8 mouse cellular contexts compared by ENCODE assay signal in genomic region chrX:56609623-56610317, GRCm38 (mm10). TPM values are rescaled to one million over a fixed set of nuclear protein-coding genes. Genes with fewer than 3 reads are reported as not detected.
DNase-seq lines count a peak whose midpoint lies in the region; ATAC-seq and TF ChIP-seq lines count a peak whose summit lies in the region.

Gene Slc9a6, plus strand, starts transcription at chrX:56609757.

- H3K27me3 ChIP-seq in embryonic facial prominence, embryonic 13.5 days = no peaks in the 10 kb centered on the region
- no peaks in the 10 kb centered on the region for H3K27me3 ChIP-seq in kidney, adult 2 months (replicated peaks; ENCODE audit: control insufficient read depth, insufficient read depth, low read length)
- H3K27me3 ChIP-seq in limb, embryonic 15.5 days = no peaks in the 10 kb centered on the region
- no peaks in the 10 kb centered on the region for H3K27me3 ChIP-seq in midbrain, postnatal 0 days (ENCODE audit: insufficient read depth, low read length)

- TF ChIP-seq POLR2A in kidney, adult 2 months (IDR thresholded peaks at IDR 0.05; ENCODE audit: low read depth, low read length) = no peak

- H3K4me3 ChIP-seq in embryonic facial prominence, embryonic 13.5 days = peak within 1 kb of the TSS; percentile 56
- peak within 1 kb of the TSS; percentile 100 for H3K4me3 ChIP-seq in kidney, adult 2 months (ENCODE audit: insufficient read depth, low read depth, low read length)
- peak within 1 kb of the TSS; percentile 59 for H3K4me3 ChIP-seq in limb, embryonic 15.5 days
- peak within 1 kb of the TSS; percentile 55 for H3K4me3 ChIP-seq in midbrain, postnatal 0 days (ENCODE audit: low read depth, low read length)

- no peaks in the 10 kb centered on the region for H3K36me3 ChIP-seq in embryonic facial prominence, embryonic 13.5 days
- H3K36me3 ChIP-seq in kidney, adult 2 months (ENCODE audit: control insufficient read depth, insufficient read depth, low read length) = no peaks in the 10 kb centered on the region
- H3K36me3 ChIP-seq in limb, embryonic 15.5 days = no peaks in the 10 kb centered on the region
- no peaks in the 10 kb centered on the region for H3K36me3 ChIP-seq in midbrain, postnatal 0 days (ENCODE audit: insufficient read depth, low read length)

- peak within 1 kb of the TSS; percentile 75 for H3K27ac ChIP-seq in embryonic facial prominence, embryonic 13.5 days
- H3K27ac ChIP-seq in kidney, adult 2 months (ENCODE audit: insufficient read depth, low read depth, low read length) = peak within 1 kb of the TSS; percentile 67; the same call in 1 of the 2 replicates
- peak within 1 kb of the TSS; percentile 87 for H3K27ac ChIP-seq in limb, embryonic 15.5 days
- peak within 1 kb of the TSS; percentile 84 for H3K27ac ChIP-seq in midbrain, postnatal 0 days (ENCODE audit: low read depth, low read length)

- no peaks in the 10 kb centered on the region for H3K9me3 ChIP-seq in embryonic facial prominence, embryonic 13.5 days
- H3K9me3 ChIP-seq in limb, embryonic 15.5 days = no peaks in the 10 kb centered on the region
- H3K9me3 ChIP-seq in midbrain, postnatal 0 days (ENCODE audit: low read length) = no peaks in the 10 kb centered on the region

- DNase-seq in A20 (ENCODE audit: low read depth, low spot score) = peak; percentile 84
- DNase-seq in adrenal gland, postnatal 36 days = peak; percentile 83 to 89
- peak; percentile 74 to 86 for DNase-seq in heart, adult 18-20 months
- peak; percentile 82 for DNase-seq in kidney, adult 2 months
- DNase-seq in midbrain, postnatal 0 days (ENCODE audit: low spot score) = peak; percentile 83
- DNase-seq in spleen, postnatal 14 days (ENCODE audit: low spot score in 2 of 2) = peak; percentile 38 to 44

- TF ChIP-seq CTCF in kidney, adult 2 months (conservative IDR thresholded peaks at IDR 0.05; ENCODE audit: insufficient read depth, insufficient read length, low read depth, low read length) = no peak
- TF ChIP-seq CTCF in midbrain, postnatal 0 days (IDR thresholded peaks at IDR 0.05) = no peak

- ATAC-seq in embryonic facial prominence, embryonic 13.5 days (ENCODE audit: insufficient number of reproducible peaks, insufficient read depth, low FRiP score, low TSS enrichment, low read depth) = peak; percentile 92
- ATAC-seq in limb, embryonic 15.5 days (ENCODE audit: insufficient number of reproducible peaks, low FRiP score, low TSS enrichment, low read depth) = peak; percentile 92
- peak; percentile 95 for ATAC-seq in midbrain, postnatal 0 days (ENCODE audit: low FRiP score)

- WGBS in embryonic facial prominence, embryonic 13.5 days = 25% methylated on average over 50 of the region's 50 CpGs
- under 1% methylated on average over 47 of the region's 50 CpGs for WGBS in kidney, adult 2 months
- WGBS in limb, embryonic 15.5 days = 8% methylated on average over 37 of the region's 50 CpGs
- WGBS in midbrain, postnatal 0 days = 24% methylated on average over 38 of the region's 50 CpGs

- H3K9ac ChIP-seq in embryonic facial prominence, embryonic 13.5 days = peak within 1 kb of the TSS; percentile 80
- peak within 1 kb of the TSS; percentile 44 for H3K9ac ChIP-seq in limb, embryonic 15.5 days
- peak within 1 kb of the TSS; percentile 57 for H3K9ac ChIP-seq in midbrain, postnatal 0 days (replicated peaks; ENCODE audit: low read length, poor library complexity, severe bottlenecking)

- H3K4me2 ChIP-seq in embryonic facial prominence, embryonic 13.5 days = peak within 1 kb of the TSS; percentile 62
- peak within 1 kb of the TSS; percentile 46 for H3K4me2 ChIP-seq in limb, embryonic 15.5 days
- H3K4me2 ChIP-seq in midbrain, postnatal 0 days (ENCODE audit: low read depth, low read length, poor library complexity, severe bottlenecking) = peak within 1 kb of the TSS; percentile 48

- H3K4me1 ChIP-seq in embryonic facial prominence, embryonic 13.5 days = 0 out of 2 replicates have a peak, but pooled peaks cover 9% of the 10 kb centered on the region
- no peaks in the 10 kb centered on the region; the same call in 1 of the 2 replicates for H3K4me1 ChIP-seq in kidney, adult 2 months (ENCODE audit: control insufficient read depth, insufficient read depth, low read length)
- peaks cover 3% of the 10 kb centered on the region; the same call in 1 of the 2 replicates for H3K4me1 ChIP-seq in limb, embryonic 15.5 days
- H3K4me1 ChIP-seq in midbrain, postnatal 0 days (ENCODE audit: insufficient read depth, low read length) = no peaks in the 10 kb centered on the region

RNA-seq across cellular contexts. Expression of gene Slc9a6, which starts in this region (rescaled TPM):
- total RNA-seq in adrenal gland, postnatal 36 days (2021) = 10 to 100 TPM; 32.4 to 34.6 TPM
- polyA plus RNA-seq in embryonic facial prominence, embryonic 13.5 days (2015; fragmentation: Nextera tagmentation; extraction: Ambion mirVana) = 13.6 and 15.6 TPM in 2 replicates
- total RNA-seq in heart, adult 18-20 months (2021) = 10 to 100 TPM; 23.5 to 26.9 TPM
- 22.8 and 25.5 TPM in 2 replicates for polyA plus RNA-seq in kidney, adult 2 months (2012; rRNA removed)
- polyA plus RNA-seq in limb, embryonic 15.5 days (2015; fragmentation: Nextera tagmentation; extraction: Ambion mirVana) = 12.3 and 16.7 TPM in 2 replicates
- total RNA-seq in midbrain, postnatal 0 days (2014; rRNA removed) = 111 and 138 TPM in 2 replicates
- polyA plus RNA-seq in midbrain, postnatal 0 days (2015; fragmentation: Nextera tagmentation; extraction: Ambion mirVana) = 67.7 and 70.1 TPM in 2 replicates

Comparison
In these comparisons a context has a peak if more than half of its experiments do, and no peak if none do; other contexts are left out.
1. Peak in every context shown above with its lines: DNase-seq, ATAC-seq, H3K4me3 ChIP-seq and H3K27ac ChIP-seq.